Mouse (Mus musculus) left cerebral cortex, postnatal 14 days (tissue): ENCODE measurements around the gene Slc8a1. TPM values are rescaled to one million over a fixed set of nuclear protein-coding genes. Genes with fewer than 3 reads are reported as not detected.

Source experiments
- DNase-seq, 2 experiments: peaks; one replicate each; pipeline ENCODE4 v3.0.0; 2021 to 2022; ENCODE audit warnings: low spot score in 2 of 2, mixed read lengths in 1 of 2
- intact Hi-C: fragments of 180-260 bp; cut with DNase I; formaldehyde crosslinking; loops from one replicate; pipeline ENCODE4 v1.15.1; 2025
- total RNA-seq, 2 experiments: library from RNA; stranded (reverse); gene quantifications; 2 replicates each; pipeline ENCODE4 v1.2.3; 2021

Gene Slc8a1
- total RNA-seq, 2 experiments from 2014 or later, result 245 to 255 TPM

- intact Hi-C loops, result no loop called here
- DNase-seq, result no peak
Measured at GRCm38 (mm10) chr17:81676203-81676602, 62.0 kb downstream of the Slc8a1 start.

- intact Hi-C loops, result loop anchor here (2.0 kb wide), 1 partner anchor 66 kb away; no protein-coding TSS in a partner anchor
- no peak for DNase-seq
Measured at GRCm38 (mm10) chr17:81671245-81671644, 66.9 kb downstream of the Slc8a1 start.

GRCm38 (mm10) chr17:81669816-81670691, 68.1 kb downstream of the Slc8a1 start:
- DNase-seq, result peak; percentile 62 to 69
- intact Hi-C loops, result loop anchor here (2.0 to 10.0 kb wide), 5 partner anchors 67 to 1185 kb away; no protein-coding TSS in a partner anchor

- DNase-seq, result peak; percentile 41 to 49
- intact Hi-C loops, result loop anchor here (10.0 kb wide), 4 partner anchors 116 to 1186 kb away; no protein-coding TSS in a partner anchor
Measured at GRCm38 (mm10) chr17:81669062-81669815, 68.9 kb downstream of the Slc8a1 start.

GRCm38 (mm10) chr17:81668466-81668865, 69.7 kb downstream of the Slc8a1 start:
- intact Hi-C loops, result loop anchor here (10.0 kb wide), 4 partner anchors 116 to 1186 kb away; no protein-coding TSS in a partner anchor
- DNase-seq, result no peak

- intact Hi-C loops, result loop anchor here (10.0 kb wide), 4 partner anchors 117 to 1187 kb away; no protein-coding TSS in a partner anchor
- no peak for DNase-seq
Measured at GRCm38 (mm10) chr17:81667935-81668334, 70.2 kb downstream of the Slc8a1 start.

GRCm38 (mm10) chr17:81666551-81666950, 71.6 kb downstream of the Slc8a1 start:
- intact Hi-C loops, result loop anchor here (10.0 kb wide), 4 partner anchors 118 to 1188 kb away; no protein-coding TSS in a partner anchor
- DNase-seq, result peak; percentile 61 to 69

GRCm38 (mm10) chr17:81664916-81665315, 73.3 kb downstream of the Slc8a1 start:
- intact Hi-C loops, result loop anchor here (10.0 kb wide), 4 partner anchors 120 to 1190 kb away; no protein-coding TSS in a partner anchor
- DNase-seq, result no peak

- DNase-seq, result no peak
- intact Hi-C loops, result no loop called here
Measured at GRCm38 (mm10) chr17:81657828-81658227, 80.3 kb downstream of the Slc8a1 start.

- intact Hi-C loops, result no loop called here
- no peak for DNase-seq
Measured at GRCm38 (mm10) chr17:81654548-81654947, 83.6 kb downstream of the Slc8a1 start.

GRCm38 (mm10) chr17:81652958-81653357, 85.2 kb downstream of the Slc8a1 start:
- no peak for DNase-seq
- intact Hi-C loops, result no loop called here

GRCm38 (mm10) chr17:81636822-81637221, 101.4 kb downstream of the Slc8a1 start:
- DNase-seq, result no peak
- intact Hi-C loops, result no loop called here

- DNase-seq, result no peak
- intact Hi-C loops, result no loop called here
Measured at GRCm38 (mm10) chr17:81630471-81630870, 107.7 kb downstream of the Slc8a1 start.

- intact Hi-C loops, result no loop called here
- no peak for DNase-seq
Measured at GRCm38 (mm10) chr17:81621188-81621644, 117.0 kb downstream of the Slc8a1 start.

GRCm38 (mm10) chr17:81618461-81618860, 119.7 kb downstream of the Slc8a1 start:
- no peak for DNase-seq

GRCm38 (mm10) chr17:81616326-81616725, 121.9 kb downstream of the Slc8a1 start:
- no peak for DNase-seq
- intact Hi-C loops, result no loop called here

More at GRCm38 (mm10) chr17:81618461-81618860, 119.7 kb downstream of the Slc8a1 start:
- intact Hi-C loops, result no loop called here

- intact Hi-C loops, result no loop called here
- no peak for DNase-seq
Measured at GRCm38 (mm10) chr17:81615391-81615790, 122.8 kb downstream of the Slc8a1 start.

GRCm38 (mm10) chr17:81607515-81607914, 130.7 kb downstream of the Slc8a1 start:
- intact Hi-C loops, result no loop called here
- DNase-seq, result no peak

GRCm38 (mm10) chr17:81606084-81606483, 132.1 kb downstream of the Slc8a1 start:
- intact Hi-C loops, result no loop called here

GRCm38 (mm10) chr17:81605219-81605660, 132.9 kb downstream of the Slc8a1 start:
- intact Hi-C loops, result no loop called here
- no peak for DNase-seq

More at GRCm38 (mm10) chr17:81606084-81606483, 132.1 kb downstream of the Slc8a1 start:
- no peak for DNase-seq
